Mouse (Mus musculus): ENCODE results near the gene Gemin7.
"Not testable (repeated sequence)": the region's sequence is repeated elsewhere in the genome, so short reads cannot be mapped to it uniquely, and the experiment has no call there.

The Gemin7 gene

GRCm38 (mm10) chr7:19577141-19577852 lies at the start of gene Gemin7, which contains the start of gene Zfp296:
Gemin7 (minus strand) TSS chr7:19577595.
Zfp296 (plus strand) TSS chr7:19577287.
- DNase-seq (ENCODE audit: low spot score in 2 of 2) = no peak

- no peak for DNase-seq (ENCODE audit: low spot score in 2 of 2)
Measured at GRCm38 (mm10) chr7:19623433-19623832, 46.0 kb upstream of the Gemin7 start.

- no peak for DNase-seq (ENCODE audit: low spot score in 2 of 2)
Measured at GRCm38 (mm10) chr7:19622241-19622640, 44.8 kb upstream of the Gemin7 start.

- no peak for DNase-seq (ENCODE audit: low spot score in 2 of 2)
Measured at GRCm38 (mm10) chr7:19620811-19621210, 43.4 kb upstream of the Gemin7 start.

GRCm38 (mm10) chr7:19619004-19619801 lies 41.8 kb upstream of the Gemin7 start:
- DNase-seq (ENCODE audit: low spot score in 2 of 2) = peak; percentile 43 to 53

- no peak for DNase-seq (ENCODE audit: low spot score in 2 of 2)
Measured at GRCm38 (mm10) chr7:19615036-19615577, 37.7 kb upstream of the Gemin7 start.

GRCm38 (mm10) chr7:19610969-19611368 lies 33.6 kb upstream of the Gemin7 start:
- DNase-seq (ENCODE audit: low spot score in 2 of 2) = no peak

GRCm38 (mm10) chr7:19609641-19610332 lies 32.4 kb upstream of the Gemin7 start:
- no peak for DNase-seq (ENCODE audit: low spot score in 2 of 2)

GRCm38 (mm10) chr7:19607291-19607690 lies 29.9 kb upstream of the Gemin7 start:
- DNase-seq (ENCODE audit: low spot score in 2 of 2) = no peak

GRCm38 (mm10) chr7:19604606-19605214 lies 27.3 kb upstream of the Gemin7 start:
- not testable (repeated sequence) for DNase-seq (ENCODE audit: low spot score in 2 of 2)

GRCm38 (mm10) chr7:19603849-19604605 lies 26.6 kb upstream of the Gemin7 start, which contains the start of gene Clasrp:
Clasrp (minus strand) TSS chr7:19604486.
- peak; percentile 95 for DNase-seq (ENCODE audit: low spot score in 2 of 2)

GRCm38 (mm10) chr7:19603055-19603454 lies 25.7 kb upstream of the Gemin7 start:
- no peak for DNase-seq (ENCODE audit: low spot score in 2 of 2)

- no peak for DNase-seq (ENCODE audit: low spot score in 2 of 2)
Measured at GRCm38 (mm10) chr7:19600562-19600961, 23.2 kb upstream of the Gemin7 start.

GRCm38 (mm10) chr7:19593061-19593730 lies 15.8 kb upstream of the Gemin7 start:
- no peak for DNase-seq (ENCODE audit: low spot score in 2 of 2)

- peak; percentile 34 to 50 for DNase-seq (ENCODE audit: low spot score in 2 of 2)
Measured at GRCm38 (mm10) chr7:19589917-19590316, 12.5 kb upstream of the Gemin7 start.

- DNase-seq (ENCODE audit: low spot score in 2 of 2) = peak in 1 of 2 experiments; percentile 37
Measured at GRCm38 (mm10) chr7:19589207-19589606, 11.8 kb upstream of the Gemin7 start.

GRCm38 (mm10) chr7:19586269-19586668 lies 8.9 kb upstream of the Gemin7 start:
- no peak for DNase-seq (ENCODE audit: low spot score in 2 of 2)

- DNase-seq (ENCODE audit: low spot score in 2 of 2) = peak; percentile 82 to 88
Measured at GRCm38 (mm10) chr7:19580634-19581033, 3.2 kb upstream of the Gemin7 start.

- no peak for DNase-seq (ENCODE audit: low spot score in 2 of 2)
Measured at GRCm38 (mm10) chr7:19579751-19580150, 2.4 kb upstream of the Gemin7 start.

- DNase-seq (ENCODE audit: low spot score in 2 of 2) = no peak
Measured at GRCm38 (mm10) chr7:19578436-19578835, 1.0 kb upstream of the Gemin7 start.
